Mouse (Mus musculus) left cerebral cortex, adult 8-10 months (tissue): ENCODE data around the gene Dixdc1. TPM values are rescaled to one million over a fixed set of nuclear protein-coding genes. Genes with fewer than 3 reads are reported as not detected.
A peak's percentile ranks its signal among the peaks of the same experiment; 100 is the strongest.
"Not testable (repeated sequence)": the region's sequence is repeated elsewhere in the genome, so short reads cannot be mapped to it uniquely, and the experiment has no call there.

Experiments
- DNase-seq, 2 experiments: peaks; one replicate each; pipeline ENCODE4 v3.0.0; 2022; ENCODE audit warnings: low spot score in 2 of 2
- total RNA-seq, 4 experiments: library from RNA; stranded (reverse); gene quantifications; 2 replicates each; pipeline ENCODE4 v1.2.4; 2022

Dixdc1 gene
- total RNA-seq, 4 experiments from 2014 or later, result 67.0 to 85.3 (median 71.8) TPM

- DNase-seq, result no peak
Observed at GRCm38 (mm10) chr9:50658941-50659388, 80.4 kb downstream of the Dixdc1 start.

- no peak for DNase-seq
Observed at GRCm38 (mm10) chr9:50658391-50658790, 80.9 kb downstream of the Dixdc1 start.

- DNase-seq, result no peak
Observed at GRCm38 (mm10) chr9:50650503-50650902, 88.8 kb downstream of the Dixdc1 start.

- no peak for DNase-seq
Observed at GRCm38 (mm10) chr9:50646826-50647370, 92.4 kb downstream of the Dixdc1 start.

- no peak for DNase-seq
Observed at GRCm38 (mm10) chr9:50634270-50634669, 105.0 kb downstream of the Dixdc1 start.

- DNase-seq, result no peak
Observed at GRCm38 (mm10) chr9:50633059-50633458, 106.3 kb downstream of the Dixdc1 start.

- DNase-seq, result no peak
Observed at GRCm38 (mm10) chr9:50632016-50632688, 107.2 kb downstream of the Dixdc1 start.

GRCm38 (mm10) chr9:50630903-50631302, 108.4 kb downstream of the Dixdc1 start:
- DNase-seq, result not testable (repeated sequence)

GRCm38 (mm10) chr9:50617794-50618330, 121.5 kb downstream of the Dixdc1 start:
- no peak for DNase-seq

- DNase-seq, result peak; percentile 87 to 91
Observed at GRCm38 (mm10) chr9:50616766-50617603, 122.3 kb downstream of the Dixdc1 start, which contains the start of the genes Pih1d2 and Nkapd1. Gene Pih1d2 (plus strand): TSS chr9:50617321. Gene Nkapd1 (minus strand): TSS chr9:50617464.

GRCm38 (mm10) chr9:50616161-50616560, 123.2 kb downstream of the Dixdc1 start:
- DNase-seq, result no peak

Other genes with a start within 250 kb of the Dixdc1 start
- gene Plet1, start 245.0 kb downstream of the Dixdc1 start, total RNA-seq, result not detected
- 10 to 100 TPM; 28.2 to 31.7 (median 29.5) TPM for gene Pts, start 210.8 kb downstream of the Dixdc1 start, total RNA-seq
- 10 to 100 TPM; 20.2 to 26.5 (median 25.1) TPM for gene Il18, start 184.7 kb downstream of the Dixdc1 start, total RNA-seq
- 1 to 10 TPM; 4.1 to 4.8 (median 4.4) TPM for gene Bco2, start 184.3 kb downstream of the Dixdc1 start, total RNA-seq
- gene Tex12, start 178.2 kb downstream of the Dixdc1 start, total RNA-seq, result not detected
- gene Sdhd, start 135.7 kb downstream of the Dixdc1 start, total RNA-seq, result 100 to 1,000 TPM; 102 to 113 (median 109) TPM
- 100 to 1,000 TPM; 195 to 210 (median 203) TPM for gene Timm8b, start 135.6 kb downstream of the Dixdc1 start, total RNA-seq
- gene Pih1d2, start 122.2 kb downstream of the Dixdc1 start, total RNA-seq, result 1 to 10 TPM; 2.3 to 4.4 (median 3.2) TPM
- gene Nkapd1, start 122.1 kb downstream of the Dixdc1 start, total RNA-seq, result 10 to 100 TPM; 19.5 to 20.4 (median 20.2) TPM
- gene Dlat, start 79.7 kb downstream of the Dixdc1 start, total RNA-seq, result 100 to 1,000 TPM; 110 to 123 (median 118) TPM
- 1 to 10 TPM; 2.7 to 3.7 (median 3.1) TPM for gene 2310030G06Rik, start 7.0 kb upstream of the Dixdc1 start, total RNA-seq
- gene Cryab, start 11.8 kb upstream of the Dixdc1 start, total RNA-seq, result 100 to 1,000 TPM; 157 to 185 (median 170) TPM
- gene Hspb2, start 12.8 kb upstream of the Dixdc1 start, total RNA-seq, result 1 to 10 TPM in 3 of 4 experiments, under 1 TPM in 1; 0.74 to 2.4 (median 1.9) TPM
- gene Fdxacb1, start 28.7 kb upstream of the Dixdc1 start, total RNA-seq, result 1 to 10 TPM; 5.3 to 6.6 (median 5.8) TPM
- 10 to 100 TPM; 26.1 to 31.9 (median 29.0) TPM for gene Alg9, start 35.5 kb upstream of the Dixdc1 start, total RNA-seq
- 10 to 100 TPM; 32.3 to 39.7 (median 34.1) TPM for gene 1110032A03Rik, start 36.0 kb upstream of the Dixdc1 start, total RNA-seq
- gene Ppp2r1b, start 105.8 kb upstream of the Dixdc1 start, total RNA-seq, result 10 to 100 TPM; 13.5 to 19.2 (median 16.8) TPM